Mouse (Mus musculus): ENCODE measurements around the gene Sdhb. TPM values are rescaled to one million over a fixed set of nuclear protein-coding genes. Genes with fewer than 3 reads are reported as not detected.

Gene Sdhb
- total RNA-seq, 2 experiments from 2014 or later: 568 to 650 TPM

GRCm38 (mm10) chr4:140967386-140968159 is 6.6 kb downstream of the Sdhb start:
- DNase-seq: no peak
- intact Hi-C loops (cut with DNase I): no loop called here

- intact Hi-C loops (cut with DNase I): no loop called here
- no peak for DNase-seq
Observed at GRCm38 (mm10) chr4:140971691-140972090, 10.7 kb downstream of the Sdhb start.

- intact Hi-C loops (cut with DNase I): no loop called here
Observed at GRCm38 (mm10) chr4:140974408-140974807, 13.4 kb downstream of the Sdhb start.

GRCm38 (mm10) chr4:140975356-140975755 is 14.4 kb downstream of the Sdhb start:
- DNase-seq: no peak
- intact Hi-C loops (cut with DNase I): no loop called here

More at GRCm38 (mm10) chr4:140974408-140974807, 13.4 kb downstream of the Sdhb start:
- no peak for DNase-seq

- intact Hi-C loops (cut with DNase I): no loop called here
Observed at GRCm38 (mm10) chr4:140977278-140977677, 16.3 kb downstream of the Sdhb start.

GRCm38 (mm10) chr4:140977886-140978692 is 17.1 kb downstream of the Sdhb start:
- intact Hi-C loops (cut with DNase I): no loop called here
- no peak for DNase-seq

More at GRCm38 (mm10) chr4:140977278-140977677, 16.3 kb downstream of the Sdhb start:
- no peak for DNase-seq

GRCm38 (mm10) chr4:140981605-140982004 is 20.6 kb downstream of the Sdhb start:
- DNase-seq: no peak
- intact Hi-C loops (cut with DNase I): loop anchor here (5.0 kb wide), 1 partner anchor 51 kb away; no protein-coding TSS in a partner anchor

GRCm38 (mm10) chr4:140982808-140983207 is 21.8 kb downstream of the Sdhb start:
- no peak for DNase-seq
- intact Hi-C loops (cut with DNase I): loop anchor here (5.0 kb wide), 1 partner anchor 49 kb away; no protein-coding TSS in a partner anchor

GRCm38 (mm10) chr4:140983442-140983841 is 22.4 kb downstream of the Sdhb start:
- intact Hi-C loops (cut with DNase I): loop anchor here (5.0 kb wide), 1 partner anchor 49 kb away; no protein-coding TSS in a partner anchor

GRCm38 (mm10) chr4:140984544-140984943 is 23.5 kb downstream of the Sdhb start:
- intact Hi-C loops (cut with DNase I): loop anchor here (5.0 kb wide), 1 partner anchor 48 kb away; no protein-coding TSS in a partner anchor
- no peak for DNase-seq

More at GRCm38 (mm10) chr4:140983442-140983841, 22.4 kb downstream of the Sdhb start:
- DNase-seq: peak; percentile 33 to 48

- DNase-seq: no peak
- intact Hi-C loops (cut with DNase I): no loop called here
Observed at GRCm38 (mm10) chr4:140986024-140986710, 25.2 kb downstream of the Sdhb start.

GRCm38 (mm10) chr4:140986711-140987395 is 25.9 kb downstream of the Sdhb start, which contains the start of gene Atp13a2:
TSS of gene Atp13a2 (plus strand) at chr4:140986873.
- peak; percentile 85 for DNase-seq
- intact Hi-C loops (cut with DNase I): no loop called here

GRCm38 (mm10) chr4:140987476-140987875 is 26.5 kb downstream of the Sdhb start:
- intact Hi-C loops (cut with DNase I): no loop called here
- no peak for DNase-seq

- DNase-seq: no peak
- intact Hi-C loops (cut with DNase I): no loop called here
Observed at GRCm38 (mm10) chr4:140988706-140989290, 27.8 kb downstream of the Sdhb start.

GRCm38 (mm10) chr4:140989447-140989846 is 28.4 kb downstream of the Sdhb start:
- intact Hi-C loops (cut with DNase I): no loop called here

GRCm38 (mm10) chr4:140992215-140992614 is 31.2 kb downstream of the Sdhb start:
- DNase-seq: no peak
- intact Hi-C loops (cut with DNase I): no loop called here

More at GRCm38 (mm10) chr4:140989447-140989846, 28.4 kb downstream of the Sdhb start:
- DNase-seq: no peak

GRCm38 (mm10) chr4:140993846-140994245 is 32.8 kb downstream of the Sdhb start:
- intact Hi-C loops (cut with DNase I): no loop called here
- no peak for DNase-seq

GRCm38 (mm10) chr4:140995811-140996210 is 34.8 kb downstream of the Sdhb start:
- intact Hi-C loops (cut with DNase I): loop anchor here (5.0 kb wide), 1 partner anchor 1251 kb away; no protein-coding TSS in a partner anchor
- no peak for DNase-seq

- intact Hi-C loops (cut with DNase I): loop anchor here (5.0 kb wide), 1 partner anchor 1250 kb away; no protein-coding TSS in a partner anchor
- DNase-seq: no peak
Observed at GRCm38 (mm10) chr4:140996812-140997211, 35.8 kb downstream of the Sdhb start.
